Mouse (Mus musculus) embryo, embryonic 11.5 days (tissue): Measurements from ENCODE around the gene Vars.
"Not testable (repeated sequence)": the region's sequence is repeated elsewhere in the genome, so short reads cannot be mapped to it uniquely, and the experiment has no call there.

Source experiments
- DNase-seq: peaks from one replicate; pipeline ENCODE4 v3.0.0-alpha.2; 2012; ENCODE audit warnings: low read depth, low spot score

The Vars gene

DNA sequence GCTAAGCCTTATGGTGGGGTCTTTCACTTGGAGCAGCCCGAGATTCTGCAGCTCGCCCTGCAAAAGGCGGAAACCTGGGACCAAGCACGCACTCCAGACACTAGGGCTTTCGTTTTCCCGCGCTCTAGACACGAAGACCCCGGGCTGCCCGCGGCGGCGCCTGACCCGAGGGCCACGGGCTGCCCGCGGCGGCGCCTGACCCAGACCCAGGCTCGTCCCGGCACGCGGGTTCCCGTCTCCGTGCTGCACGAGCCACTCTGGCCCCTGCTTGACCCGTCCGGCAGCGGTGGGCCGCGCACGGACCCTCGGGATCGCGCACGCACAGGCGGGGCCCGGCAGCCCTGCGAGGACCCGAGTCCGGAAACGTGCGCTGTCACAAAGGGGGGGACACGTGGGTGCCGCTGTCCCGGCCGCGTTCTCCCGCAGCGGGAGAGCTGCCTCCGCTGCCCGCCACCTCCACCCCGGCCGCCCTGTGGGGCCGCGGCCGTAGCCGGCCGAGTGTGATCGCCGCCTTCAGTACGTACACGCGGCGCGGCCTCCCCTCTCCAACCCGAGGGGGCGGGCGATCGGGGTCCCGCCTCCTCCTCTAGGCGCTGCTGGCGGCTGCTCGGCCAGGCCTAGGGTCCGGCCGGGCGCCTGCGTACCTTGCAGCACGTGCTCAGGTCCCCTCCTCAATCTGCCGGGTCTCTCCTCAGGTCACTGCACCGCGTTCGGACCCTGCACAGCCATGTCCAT lies at the start of gene Vars:
Gene Vars (plus strand): TSS at position 271 of the 735 bp plus-strand sequence.
- peak; percentile 81 for DNase-seq

DNA sequence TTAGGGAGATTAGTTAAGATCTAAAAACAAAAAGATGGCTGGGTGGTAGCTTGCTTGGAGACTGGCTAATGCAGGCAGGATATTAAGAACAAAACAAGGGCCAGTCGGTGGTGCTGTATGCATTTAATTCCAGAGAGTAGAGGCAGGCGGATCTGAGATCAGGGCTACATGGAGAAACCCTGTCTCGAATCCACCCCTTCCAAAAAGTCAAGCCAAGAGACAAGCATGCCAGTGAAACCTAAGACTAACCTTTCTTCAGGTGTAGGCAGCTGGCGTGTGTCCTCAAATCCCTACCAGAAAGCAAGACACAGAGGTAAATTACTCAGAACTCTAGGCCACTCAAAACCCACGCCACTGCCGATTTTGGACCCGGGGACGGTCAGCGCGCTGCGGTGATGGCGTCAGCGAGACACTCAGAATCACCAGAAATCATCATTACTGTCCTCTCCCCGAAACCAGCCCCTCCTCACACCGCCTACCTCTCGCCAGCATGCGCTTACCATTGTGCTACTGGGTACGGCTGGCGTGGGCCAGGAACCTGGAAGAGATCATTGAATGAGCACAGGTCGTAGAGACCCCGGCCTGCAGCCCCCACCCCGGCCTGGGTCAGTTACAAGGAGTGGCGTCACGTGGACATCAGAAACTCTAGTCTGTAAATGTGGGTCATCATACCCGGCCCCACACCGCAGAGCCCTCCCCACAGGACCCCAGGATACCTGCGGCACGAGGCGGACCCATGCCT lies 49.0 kb upstream of the Vars start:
- no peak for DNase-seq

DNA sequence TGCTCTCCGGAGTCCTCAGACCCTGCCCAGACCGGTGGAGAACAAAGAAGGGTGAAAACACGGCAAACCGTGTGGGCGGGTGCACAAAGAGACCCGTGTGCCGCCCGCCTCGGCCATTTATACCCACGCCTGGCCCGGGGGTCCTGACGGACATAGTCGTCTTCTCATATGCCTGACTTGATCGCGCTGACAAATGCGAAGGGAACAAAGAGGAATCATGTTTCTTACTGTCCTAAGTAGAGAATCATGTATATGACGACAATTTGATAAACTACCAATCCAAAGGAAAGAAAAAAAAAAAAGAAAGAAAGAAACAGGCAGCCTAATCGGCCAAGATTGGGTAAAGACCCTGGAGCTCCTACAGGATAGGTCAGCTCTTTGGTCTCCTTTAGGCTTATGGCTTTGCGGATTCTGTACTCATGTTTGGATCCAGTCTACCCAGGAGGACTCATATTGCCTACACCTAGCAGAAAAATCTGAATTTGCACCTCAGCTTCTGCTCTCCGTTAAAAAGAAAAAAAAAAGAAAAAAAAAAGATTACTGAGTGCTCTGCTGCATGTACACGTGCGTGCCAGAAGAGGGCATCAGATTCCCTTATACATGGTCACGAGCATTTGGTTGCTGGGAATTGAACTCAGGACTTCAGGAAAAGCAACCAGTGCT lies 48.3 kb upstream of the Vars start:
- peak; percentile 73 for DNase-seq

DNA sequence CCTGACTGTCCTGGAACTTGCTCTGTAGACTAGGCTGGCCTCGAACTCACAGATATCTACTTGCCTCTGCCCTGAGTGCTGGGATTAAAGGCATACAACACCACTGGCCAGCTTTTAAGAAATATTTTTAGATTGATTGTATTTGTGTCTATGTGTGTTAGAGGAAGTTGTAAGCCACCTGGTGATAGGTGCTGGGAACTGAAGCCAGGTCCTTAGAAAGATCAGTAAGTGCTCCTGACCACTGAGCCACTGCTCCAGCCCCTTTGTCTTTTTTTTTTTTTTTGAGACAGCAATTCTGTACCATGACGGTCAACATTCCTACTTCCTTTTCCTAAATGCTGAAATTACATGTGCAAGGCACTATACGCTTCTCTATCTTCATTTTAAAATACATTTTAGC lies 47.5 kb upstream of the Vars start:
- DNase-seq, result no peak

DNA sequence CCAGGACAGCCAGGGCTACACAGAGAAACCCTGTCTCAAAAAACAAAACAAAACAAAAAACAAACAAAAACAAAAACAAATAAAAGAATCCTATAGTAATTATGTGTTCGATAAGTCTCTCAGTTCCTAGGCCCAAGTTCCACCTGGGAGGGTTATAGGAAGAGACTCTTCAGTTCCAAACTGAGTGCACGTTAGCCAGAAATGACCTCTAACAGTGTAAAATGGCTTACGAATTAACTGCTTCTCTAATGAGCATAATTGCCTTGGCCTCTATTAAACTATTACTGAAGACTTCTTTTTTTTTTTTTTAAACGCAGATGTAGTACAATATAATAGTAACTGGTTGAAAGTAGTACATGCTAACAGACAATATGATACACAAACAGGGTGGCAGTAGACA lies 46.9 kb upstream of the Vars start:
- DNase-seq, result no peak

DNA sequence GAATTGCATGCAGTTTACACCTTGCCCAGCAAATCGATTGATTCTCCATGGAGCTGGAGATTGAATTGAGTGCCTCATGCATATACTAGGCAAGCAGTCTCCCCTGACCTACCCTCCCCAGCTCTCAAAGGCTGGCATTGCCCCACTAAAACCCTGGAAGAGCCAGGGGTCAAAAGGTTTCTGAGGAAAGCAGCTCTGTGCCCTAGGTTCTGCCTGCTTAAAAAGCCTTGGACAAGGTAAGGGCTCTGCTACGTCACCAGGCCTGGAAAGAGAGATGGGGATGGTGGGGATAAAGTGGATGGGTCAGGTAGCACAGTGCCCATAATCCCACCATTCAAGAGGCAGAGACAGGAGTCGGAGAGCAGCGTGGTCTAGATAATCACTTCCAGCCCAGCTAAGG lies 46.0 kb upstream of the Vars start:
- no peak for DNase-seq

DNA sequence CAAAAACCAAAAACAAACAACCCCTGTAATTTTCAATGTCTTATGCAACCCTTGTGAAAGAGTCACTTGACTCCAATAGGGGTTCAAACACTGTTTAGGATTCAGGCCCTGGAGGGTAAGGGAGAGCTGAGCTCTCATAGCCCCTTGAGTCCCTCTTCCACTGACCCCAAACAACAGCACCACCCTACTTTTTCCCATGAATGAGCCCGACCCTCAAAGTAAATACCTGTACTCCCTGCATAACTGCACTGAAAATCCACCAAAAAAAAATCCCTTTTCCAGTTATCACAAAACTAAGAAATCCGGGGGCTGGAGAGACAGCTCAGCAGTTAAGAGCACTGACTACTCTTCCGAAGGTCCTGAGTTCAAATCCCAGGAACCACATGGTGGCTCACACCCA lies 44.9 kb upstream of the Vars start:
- DNase-seq, result no peak

DNA sequence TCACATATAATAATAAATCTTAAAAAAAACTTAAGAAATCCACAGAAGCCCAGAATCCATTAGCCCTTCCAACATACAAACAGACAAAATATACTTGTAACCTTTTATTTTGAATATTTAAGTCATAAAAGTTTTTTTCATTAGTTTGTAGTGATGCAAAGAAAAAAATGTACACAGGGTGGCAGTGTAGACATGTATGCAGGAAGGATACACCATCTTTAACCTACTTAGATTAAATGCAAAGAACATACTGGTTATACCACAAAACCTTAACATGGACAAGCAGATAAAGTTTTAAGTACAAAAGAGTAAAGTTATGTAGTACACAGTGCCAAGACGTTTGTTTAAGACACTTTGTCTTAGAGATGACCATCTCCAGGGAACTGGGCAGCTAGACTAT lies 44.4 kb upstream of the Vars start:
- no peak for DNase-seq

DNA sequence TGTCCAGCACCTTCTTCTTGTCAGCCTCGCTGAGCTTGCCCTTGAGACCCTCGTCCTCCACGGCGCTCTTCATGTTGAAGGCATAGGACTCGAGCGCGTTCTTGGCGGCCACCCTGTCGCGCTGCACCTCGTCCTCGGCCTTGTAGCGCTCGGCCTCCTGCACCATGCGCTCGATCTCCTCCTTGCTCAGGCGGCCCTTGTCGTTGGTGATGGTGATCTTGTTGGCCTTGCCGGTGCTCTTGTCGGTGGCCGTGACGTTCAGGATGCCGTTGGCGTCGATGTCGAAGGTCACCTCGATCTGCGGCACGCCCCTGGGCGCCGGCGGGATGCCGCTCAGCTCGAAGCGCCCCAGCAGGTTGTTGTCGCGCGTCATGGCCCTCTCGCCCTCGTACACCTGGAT lies 43.5 kb upstream of the Vars start:
- DNase-seq, result not testable (repeated sequence)

DNA sequence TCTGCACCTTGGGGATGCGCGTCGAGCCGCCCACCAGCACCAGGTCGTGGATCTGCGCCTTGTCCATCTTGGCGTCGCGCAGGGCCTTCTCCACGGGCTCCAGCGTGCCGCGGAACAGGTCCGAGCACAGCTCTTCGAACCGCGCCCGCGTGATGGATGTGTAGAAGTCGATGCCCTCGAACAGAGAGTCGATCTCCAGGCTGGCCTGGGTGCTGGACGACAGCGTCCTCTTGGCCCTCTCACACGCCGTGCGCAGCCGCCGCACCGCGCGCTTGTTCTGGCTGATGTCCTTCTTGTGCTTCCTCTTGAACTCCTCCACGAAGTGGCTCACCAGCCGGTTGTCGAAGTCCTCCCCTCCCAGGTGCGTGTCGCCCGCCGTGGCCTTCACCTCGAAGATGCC lies 42.8 kb upstream of the Vars start:
- not testable (repeated sequence) for DNase-seq

DNA sequence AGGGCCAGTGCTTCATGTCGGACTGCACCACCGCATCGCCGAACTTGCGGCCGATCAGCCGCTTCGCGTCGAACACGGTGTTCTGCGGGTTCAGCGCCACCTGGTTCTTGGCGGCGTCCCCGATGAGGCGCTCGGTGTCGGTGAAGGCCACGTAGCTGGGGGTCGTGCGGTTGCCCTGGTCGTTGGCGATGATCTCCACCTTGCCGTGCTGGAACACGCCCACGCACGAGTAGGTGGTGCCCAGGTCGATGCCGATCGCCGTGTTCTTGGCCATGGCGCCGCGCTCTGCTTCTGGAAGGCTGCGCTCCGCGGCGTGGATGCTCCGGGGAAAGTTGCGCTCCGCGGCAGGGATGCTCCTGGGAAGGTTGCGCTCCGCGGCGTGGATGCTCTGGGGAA lies 42.1 kb upstream of the Vars start:
- not testable (repeated sequence) for DNase-seq

DNA sequence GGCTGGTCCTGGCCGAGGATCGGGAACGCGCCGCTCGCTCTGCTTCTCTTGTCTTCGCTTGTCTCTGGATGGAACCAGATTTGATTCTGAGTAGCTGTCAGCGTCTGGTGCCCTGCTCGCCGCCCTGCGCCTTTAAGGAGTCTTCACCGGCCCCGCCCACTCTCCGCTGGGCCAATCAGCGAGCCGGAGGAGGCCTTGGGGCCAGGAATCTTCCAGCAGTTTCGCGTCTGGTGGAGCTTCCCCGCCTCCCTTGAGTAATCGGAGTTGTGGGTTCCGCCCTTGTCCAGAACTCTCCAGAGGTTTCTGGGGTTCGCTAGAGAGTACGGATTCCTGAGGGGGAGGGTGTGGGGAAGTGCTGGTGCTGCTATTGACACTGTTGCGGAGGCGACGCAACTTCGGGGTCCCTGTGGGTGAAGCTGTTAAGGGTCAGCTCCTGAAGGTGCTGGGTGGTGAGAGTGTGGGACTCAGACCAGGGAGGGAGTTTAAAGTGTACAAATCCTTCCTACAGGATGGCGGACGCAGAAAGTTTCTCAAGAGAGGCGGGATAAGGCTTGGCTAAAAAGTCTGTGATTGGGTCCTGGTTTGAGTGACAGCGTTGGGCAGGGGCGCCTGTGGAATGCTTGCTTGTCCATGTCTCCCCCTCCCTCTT lies 41.5 kb upstream of the Vars start, which contains the start of gene Hspa1b:
Gene Hspa1b (minus strand): TSS at position 109 of the 649 bp plus-strand sequence.
- DNase-seq, result peak; percentile 62

DNA sequence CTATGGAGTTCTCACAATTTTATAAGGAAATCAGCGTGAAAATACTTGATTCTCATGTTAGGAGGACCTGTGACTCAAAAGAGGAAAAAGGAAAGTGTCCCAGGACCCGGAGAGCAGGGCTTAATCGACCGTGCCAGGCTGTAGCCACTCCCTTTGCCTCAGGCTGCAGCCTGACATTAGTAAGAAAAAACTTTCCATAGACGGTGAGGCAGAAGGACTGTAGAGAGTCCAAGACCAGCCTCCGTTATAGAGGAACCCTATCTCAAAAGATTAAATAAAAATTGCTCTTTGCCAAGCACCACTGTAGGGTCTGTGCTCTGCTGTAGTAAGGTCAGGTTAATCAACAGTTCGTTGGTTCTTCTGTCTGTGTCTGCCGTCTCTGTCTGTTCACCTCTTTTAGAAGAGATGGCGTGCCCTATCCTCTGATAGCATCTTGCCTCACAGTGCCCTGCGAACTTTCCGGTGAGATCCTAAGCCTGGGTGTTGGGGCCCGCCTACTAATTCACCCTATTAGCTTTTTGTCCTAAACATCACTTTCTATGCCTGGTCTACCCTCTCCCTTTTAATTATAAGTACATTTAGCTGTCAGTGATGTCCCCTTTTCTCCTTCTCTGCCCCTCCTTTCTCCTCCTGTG lies 40.8 kb upstream of the Vars start:
- DNase-seq, result no peak

DNA sequence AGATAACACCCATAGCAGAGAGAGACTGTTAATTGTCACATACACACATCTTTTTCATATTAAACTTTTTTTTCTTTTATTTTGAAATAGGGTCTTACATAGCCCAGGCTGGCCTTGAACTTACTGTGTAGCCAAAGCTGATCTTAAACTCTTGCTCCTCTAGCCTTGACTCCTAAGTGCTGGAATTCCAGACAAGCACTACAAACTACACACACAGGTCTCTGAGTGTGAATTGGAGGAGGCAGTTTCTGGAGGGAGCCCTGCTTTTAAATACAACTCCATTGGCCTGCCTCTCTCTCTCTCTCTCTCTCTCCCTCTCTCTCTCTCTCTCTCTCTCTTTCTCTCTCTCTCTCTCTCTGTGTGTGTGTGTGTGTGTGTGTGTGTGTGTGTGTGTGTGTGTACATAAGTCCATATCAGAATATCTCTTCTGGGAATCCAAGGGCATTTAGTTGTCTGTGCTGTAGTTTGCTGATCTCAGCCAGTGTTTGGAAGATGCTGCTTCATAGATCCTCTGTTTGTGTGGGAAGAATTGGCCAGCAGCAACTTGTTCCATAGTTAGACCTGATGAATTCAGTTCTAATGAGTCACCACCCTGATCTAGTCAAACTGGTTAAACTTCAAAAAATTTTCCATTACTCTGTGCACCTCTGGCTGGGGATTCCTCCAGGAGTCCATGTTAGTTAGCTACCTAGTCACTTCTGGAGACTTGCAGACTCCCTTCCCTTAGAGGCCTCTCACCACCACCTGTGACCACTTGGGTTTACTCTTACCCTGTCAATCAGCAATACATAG lies 39.9 kb upstream of the Vars start:
- DNase-seq, result no peak

DNA sequence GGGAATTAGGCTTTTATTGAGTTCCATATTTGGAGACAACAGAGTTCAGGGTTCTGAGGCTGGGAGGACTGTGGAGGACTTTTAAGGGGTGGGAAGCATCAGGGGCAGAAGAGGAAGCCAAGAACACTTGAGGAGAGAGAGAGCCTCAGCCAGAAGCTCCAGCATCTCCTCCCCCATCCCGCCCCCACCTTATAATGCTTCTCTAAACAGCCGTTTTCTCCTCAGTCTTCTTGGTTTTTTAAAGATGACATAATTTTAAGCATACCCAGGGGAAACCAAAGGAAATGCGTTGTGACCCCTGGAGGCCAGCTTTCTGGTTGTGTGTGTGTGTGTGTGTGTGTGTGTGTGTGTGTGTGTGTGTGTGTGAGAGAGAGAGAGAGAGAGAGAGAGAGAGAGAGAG lies 38.7 kb upstream of the Vars start:
- no peak for DNase-seq

DNA sequence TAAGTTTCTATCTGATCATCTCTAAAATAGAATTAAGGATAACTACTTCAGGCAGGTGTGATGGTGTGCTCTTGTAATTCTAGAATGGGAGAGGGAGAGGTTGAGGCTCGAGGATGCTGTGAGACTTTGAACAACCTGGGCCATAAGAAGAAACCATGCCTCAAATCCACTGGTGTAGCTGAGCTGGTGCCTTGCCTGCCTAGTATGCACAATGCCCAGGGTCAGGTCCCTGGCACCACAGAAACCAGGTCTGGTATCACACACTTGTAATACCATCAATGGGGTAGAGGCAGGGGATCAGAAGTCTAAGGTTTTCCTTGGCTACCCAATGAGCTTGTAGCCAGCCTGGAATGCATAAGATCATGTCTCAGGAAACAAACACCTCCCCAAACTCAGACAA lies 37.9 kb upstream of the Vars start:
- DNase-seq, result no peak

DNA sequence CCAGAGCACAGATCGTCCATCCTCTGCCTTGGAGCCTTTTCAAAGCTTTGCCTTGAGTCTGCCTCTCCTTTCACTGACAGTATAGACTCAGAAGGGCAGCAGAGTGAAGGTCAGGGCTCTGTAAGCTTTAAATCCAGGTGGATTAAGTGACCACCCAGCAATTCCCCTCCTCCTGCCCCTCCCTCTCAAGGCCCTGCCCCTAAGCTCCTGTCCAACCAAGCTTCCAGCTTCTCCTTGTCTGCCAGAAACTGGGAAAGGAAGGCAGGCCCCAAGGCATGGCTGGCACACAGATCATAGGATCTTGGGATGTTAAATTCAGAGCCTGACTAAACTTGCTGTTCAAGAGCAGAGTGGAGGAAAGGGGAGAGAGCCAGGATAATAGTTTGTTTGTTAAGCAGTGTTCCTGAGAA lies 36.1 kb upstream of the Vars start:
- no peak for DNase-seq

DNA sequence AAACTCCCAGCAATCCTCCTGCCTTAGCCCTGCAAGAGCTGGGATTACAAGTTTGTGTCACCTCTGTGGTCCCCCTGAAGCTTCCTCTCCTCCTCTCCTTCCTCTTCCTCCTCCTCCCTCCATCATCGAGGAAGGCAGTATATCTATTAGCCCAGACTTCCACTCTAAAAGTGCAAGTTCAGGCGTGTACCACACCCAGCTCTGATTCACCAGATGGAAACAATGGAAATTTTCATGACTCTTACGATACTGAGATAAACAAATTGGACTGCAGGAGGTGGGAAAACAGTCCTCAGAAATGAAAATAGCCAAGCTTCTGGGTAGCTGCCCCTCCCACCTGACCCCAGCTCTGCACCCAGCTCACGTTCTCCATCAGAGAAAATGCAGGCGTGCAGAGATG lies 35.2 kb upstream of the Vars start:
- no peak for DNase-seq

DNA sequence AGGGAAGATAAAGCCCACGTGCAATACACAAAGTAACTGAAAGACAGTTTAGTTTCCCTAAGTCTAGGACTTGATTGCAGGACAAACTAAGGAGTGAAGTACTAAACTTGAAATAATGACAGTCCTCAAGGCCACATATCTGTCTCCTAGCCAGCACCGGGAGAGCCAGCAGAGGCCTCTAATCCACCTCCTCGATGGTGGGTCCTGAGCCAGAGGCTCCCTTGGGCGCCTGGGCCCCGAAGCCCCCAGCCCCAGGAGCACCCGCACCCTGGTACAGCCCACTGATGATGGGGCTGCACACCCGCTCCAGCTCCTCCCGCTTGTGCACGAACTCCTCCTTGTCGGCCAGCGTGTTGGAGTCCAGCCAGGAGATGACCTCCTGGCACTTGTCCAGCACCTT lies 31.0 kb upstream of the Vars start, which contains the start of gene Gm20481:
Gene Gm20481 (plus strand): TSS at position 91 of the 400 bp plus-strand sequence.
- DNase-seq, result not testable (repeated sequence)

DNA sequence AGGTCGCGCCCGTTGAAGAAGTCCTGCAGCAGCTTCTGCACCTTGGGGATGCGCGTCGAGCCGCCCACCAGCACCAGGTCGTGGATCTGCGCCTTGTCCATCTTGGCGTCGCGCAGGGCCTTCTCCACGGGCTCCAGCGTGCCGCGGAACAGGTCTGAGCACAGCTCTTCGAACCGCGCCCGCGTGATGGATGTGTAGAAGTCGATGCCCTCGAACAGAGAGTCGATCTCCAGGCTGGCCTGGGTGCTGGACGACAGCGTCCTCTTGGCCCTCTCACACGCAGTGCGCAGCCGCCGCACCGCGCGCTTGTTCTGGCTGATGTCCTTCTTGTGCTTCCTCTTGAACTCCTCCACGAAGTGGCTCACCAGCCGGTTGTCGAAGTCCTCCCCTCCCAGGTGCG lies 29.9 kb upstream of the Vars start:
- not testable (repeated sequence) for DNase-seq

DNA sequence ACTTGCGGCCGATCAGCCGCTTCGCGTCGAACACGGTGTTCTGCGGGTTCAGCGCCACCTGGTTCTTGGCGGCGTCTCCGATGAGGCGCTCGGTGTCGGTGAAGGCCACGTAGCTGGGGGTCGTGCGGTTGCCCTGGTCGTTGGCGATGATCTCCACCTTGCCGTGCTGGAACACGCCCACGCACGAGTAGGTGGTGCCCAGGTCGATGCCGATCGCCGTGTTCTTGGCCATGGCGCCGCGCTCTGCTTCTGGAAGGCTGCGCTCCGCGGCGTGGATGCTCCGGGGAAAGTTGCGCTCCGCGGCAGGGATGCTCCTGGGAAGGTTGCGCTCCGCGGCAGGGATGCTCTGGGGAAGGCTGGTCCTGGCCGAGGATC lies 29.1 kb upstream of the Vars start:
- not testable (repeated sequence) for DNase-seq
